Mouse (Mus musculus) right cerebral cortex, postnatal 25 days (tissue): ENCODE results near the gene Iqschfp.

ENCODE experiments used
- DNase-seq: peaks from one replicate; pipeline ENCODE4 v3.0.0; 2022

Gene Iqschfp

GRCm38 (mm10) chr3:68453719-68454455, 561.9 kb downstream of the Iqschfp start:
- DNase-seq = no peak

GRCm38 (mm10) chr3:68466643-68467042, 574.6 kb downstream of the Iqschfp start:
- peak; percentile 65 for DNase-seq

DNA sequence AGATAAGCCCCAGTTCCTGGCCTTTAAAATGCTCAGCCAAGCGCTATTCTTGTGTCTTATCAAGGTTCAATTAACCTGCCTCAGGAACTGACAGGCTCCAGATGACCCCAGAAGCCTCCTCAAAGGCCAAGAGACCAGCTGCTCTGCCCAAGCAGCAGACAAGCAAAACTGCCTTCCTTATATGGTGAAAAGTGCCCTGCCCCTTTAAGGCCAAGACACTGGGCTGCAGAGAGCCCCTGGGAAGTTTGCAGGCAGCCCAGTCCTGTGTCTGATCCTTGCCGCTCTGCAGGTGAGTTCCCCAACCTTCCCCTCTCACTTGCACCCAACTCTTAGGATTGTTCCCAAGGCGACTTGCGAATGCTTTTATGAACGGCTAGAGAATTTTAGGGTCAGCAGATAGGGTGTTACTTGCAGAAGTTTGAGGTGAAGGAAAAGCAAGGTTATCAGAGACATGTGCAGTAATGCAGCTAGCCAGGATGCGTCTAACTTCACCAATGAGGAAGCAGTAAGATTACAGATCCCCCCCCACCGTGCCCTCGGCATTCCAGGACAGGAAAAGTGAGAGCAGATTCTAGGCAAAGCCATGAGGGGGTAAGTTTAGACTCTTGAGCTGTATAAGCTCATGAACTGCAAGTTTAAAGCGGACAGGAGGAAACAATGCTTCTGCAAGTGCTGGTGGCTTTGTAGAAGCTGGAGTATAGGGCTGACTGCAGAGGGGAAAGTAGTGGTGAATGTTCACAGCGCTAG, 576.1 kb downstream of the Iqschfp start:
- no peak for DNase-seq

DNA sequence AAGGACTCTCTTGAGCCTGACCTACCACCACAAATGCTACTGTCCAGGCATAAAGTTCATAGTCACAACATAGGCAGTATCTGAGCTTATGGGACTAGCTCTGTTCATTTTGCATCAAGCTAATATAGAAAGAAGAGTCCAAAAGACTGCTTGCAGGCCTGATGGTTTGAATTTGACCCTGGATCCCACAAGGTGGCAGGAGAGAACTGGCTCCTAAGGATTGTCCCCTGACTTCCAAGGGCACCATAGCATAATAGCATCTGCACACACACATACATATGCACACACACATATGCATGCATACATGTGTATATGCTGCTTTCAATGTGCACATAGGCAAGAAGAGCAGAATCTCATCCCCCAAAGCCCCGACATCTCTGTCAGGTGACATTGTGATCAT, 577.6 kb downstream of the Iqschfp start:
- no peak for DNase-seq

GRCm38 (mm10) chr3:68470061-68470460, 578.0 kb downstream of the Iqschfp start:
- no peak for DNase-seq

DNA sequence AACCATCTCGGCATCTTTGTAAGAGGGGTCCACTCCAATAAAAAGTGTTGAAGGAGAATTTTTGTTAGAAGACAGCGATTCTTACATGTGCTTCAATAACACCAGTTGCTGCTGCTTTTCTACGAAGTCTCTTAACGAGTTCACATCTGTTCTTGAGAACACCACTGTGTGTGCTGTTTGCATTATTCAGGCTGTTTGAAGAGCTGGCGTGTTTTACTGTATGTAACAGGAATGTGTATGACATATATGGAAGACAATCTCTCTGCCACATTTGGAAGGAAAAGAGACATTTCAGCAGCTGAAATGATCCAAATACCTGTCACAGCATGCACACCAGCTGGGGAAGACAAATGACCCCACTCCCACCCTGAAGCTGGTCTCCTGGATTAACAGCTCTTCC, 578.6 kb downstream of the Iqschfp start:
- no peak for DNase-seq

DNA sequence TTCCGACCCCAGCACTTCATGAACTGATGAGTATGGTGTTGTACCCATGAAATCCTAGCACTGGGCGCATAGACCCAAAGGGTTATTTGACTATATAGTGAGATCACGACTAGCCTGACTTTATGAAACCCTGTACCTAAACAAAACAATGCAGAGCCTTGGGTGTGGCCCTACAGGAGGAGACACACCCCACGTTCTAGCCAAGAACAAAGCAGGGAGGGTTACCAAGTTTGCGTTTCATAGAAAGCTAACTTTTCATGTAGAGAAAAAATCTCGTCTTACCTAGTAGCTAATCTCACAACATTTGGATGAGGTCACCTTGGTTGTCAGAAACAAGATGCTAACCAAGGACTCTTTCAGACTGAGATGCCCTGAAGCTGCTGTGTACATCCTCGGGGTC, 584.3 kb downstream of the Iqschfp start:
- DNase-seq = no peak

- no peak for DNase-seq
Observed at GRCm38 (mm10) chr3:68477478-68477877, 585.4 kb downstream of the Iqschfp start.

GRCm38 (mm10) chr3:68479266-68479665, 587.2 kb downstream of the Iqschfp start:
- DNase-seq = peak; percentile 64

GRCm38 (mm10) chr3:68483517-68483916, 591.5 kb downstream of the Iqschfp start:
- no peak for DNase-seq

- DNase-seq = no peak
Observed at GRCm38 (mm10) chr3:68484021-68484420, 592.0 kb downstream of the Iqschfp start.

DNA sequence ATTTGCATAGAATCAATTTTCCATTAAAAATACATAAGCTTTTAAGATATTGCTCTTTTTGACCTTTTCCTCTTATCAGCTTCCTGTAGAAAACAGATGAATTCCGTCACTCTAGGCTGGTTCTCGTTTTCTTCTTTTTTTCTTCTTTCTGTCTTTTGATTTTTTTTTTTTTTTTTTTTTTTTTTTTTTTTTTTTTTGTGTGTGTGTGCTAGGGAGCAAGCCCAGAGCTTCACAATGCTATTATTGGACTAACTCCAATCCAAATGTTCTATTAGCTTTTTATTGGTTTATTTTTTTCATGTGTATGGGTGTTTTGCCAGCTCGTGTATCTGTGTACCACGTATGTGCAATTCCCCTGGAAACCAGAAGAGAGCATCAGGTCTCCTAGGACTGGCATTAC, 592.5 kb downstream of the Iqschfp start:
- no peak for DNase-seq

DNA sequence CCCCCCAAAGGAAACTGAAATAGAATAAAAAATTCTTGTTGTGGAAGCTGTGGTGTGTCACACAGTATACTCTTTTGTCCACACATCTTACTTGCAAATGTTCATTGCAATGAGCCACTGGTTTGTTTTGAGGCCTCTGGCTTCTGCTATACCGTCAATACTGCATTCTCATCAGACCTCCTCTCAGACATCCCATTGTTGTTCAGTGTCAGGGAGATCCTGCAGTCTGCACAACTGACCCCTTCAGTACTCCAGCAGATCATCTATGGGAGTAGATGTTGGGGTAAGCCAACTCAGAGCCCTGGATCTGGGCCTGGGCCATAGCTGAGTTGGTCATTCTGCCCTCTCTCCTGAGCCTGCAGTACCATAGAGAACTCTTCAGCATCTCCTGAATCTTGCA, 595.6 kb downstream of the Iqschfp start:
- no peak for DNase-seq

DNA sequence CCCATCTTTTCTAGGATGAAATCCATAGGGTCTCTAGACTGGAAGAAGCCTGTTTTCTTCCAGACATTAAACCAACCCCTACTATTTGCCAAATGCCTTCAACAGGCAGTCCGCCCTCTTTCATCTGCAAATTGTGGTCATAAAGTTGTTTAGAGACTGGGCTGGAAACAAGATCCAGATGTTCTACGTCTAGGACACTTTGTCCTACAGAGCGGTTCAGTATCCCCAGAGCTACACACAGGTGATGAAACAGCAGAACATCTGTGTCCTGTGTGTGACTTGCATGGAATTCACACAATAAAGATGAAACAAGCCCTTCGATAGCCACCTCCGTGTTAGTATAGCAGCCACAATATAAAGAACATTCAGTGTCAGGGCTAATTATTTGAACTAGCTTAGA, 596.3 kb downstream of the Iqschfp start:
- no peak for DNase-seq

GRCm38 (mm10) chr3:68491516-68491915, 599.5 kb downstream of the Iqschfp start:
- DNase-seq = no peak

DNA sequence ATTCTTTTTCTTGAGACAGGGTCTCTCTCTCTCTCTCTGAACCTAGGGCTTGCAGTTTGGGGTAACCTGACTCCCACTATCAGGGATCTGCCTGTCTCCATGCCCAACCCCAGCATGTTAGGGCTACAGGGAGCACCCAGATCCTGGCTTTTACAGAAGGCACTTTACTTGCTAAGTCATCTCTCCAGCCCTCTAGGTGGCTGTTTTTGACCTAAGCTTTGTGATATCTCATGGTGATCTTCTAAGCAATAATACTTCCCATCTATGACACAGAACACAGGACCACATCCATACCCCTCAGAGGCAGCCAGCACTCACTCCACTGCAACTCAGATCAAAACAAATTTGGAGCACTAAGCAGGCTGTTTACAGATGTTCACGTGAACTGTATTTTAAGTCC, 600.0 kb downstream of the Iqschfp start:
- DNase-seq = no peak

GRCm38 (mm10) chr3:68492513-68492912, 600.5 kb downstream of the Iqschfp start:
- DNase-seq = no peak

DNA sequence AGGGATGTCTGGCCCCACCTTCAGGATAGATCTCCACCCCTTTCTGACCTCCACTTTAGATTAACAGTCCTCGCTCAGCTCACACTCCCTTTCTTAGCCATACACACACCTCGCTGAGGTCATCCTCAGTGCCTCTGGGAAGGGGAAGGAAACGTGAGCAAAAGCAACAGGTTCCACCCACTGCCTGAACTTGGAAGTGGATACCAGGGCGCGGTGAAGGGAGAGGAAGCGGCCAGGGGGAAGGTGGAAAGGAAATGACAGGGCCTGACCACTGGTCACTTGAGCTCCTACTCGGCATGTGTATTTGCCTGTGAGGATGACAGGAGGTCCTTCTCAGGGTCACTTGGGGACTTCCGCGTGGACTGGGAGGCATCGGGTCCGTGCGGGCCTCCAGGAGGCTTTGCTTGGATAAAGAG, 601.1 kb downstream of the Iqschfp start:
- no peak for DNase-seq

DNA sequence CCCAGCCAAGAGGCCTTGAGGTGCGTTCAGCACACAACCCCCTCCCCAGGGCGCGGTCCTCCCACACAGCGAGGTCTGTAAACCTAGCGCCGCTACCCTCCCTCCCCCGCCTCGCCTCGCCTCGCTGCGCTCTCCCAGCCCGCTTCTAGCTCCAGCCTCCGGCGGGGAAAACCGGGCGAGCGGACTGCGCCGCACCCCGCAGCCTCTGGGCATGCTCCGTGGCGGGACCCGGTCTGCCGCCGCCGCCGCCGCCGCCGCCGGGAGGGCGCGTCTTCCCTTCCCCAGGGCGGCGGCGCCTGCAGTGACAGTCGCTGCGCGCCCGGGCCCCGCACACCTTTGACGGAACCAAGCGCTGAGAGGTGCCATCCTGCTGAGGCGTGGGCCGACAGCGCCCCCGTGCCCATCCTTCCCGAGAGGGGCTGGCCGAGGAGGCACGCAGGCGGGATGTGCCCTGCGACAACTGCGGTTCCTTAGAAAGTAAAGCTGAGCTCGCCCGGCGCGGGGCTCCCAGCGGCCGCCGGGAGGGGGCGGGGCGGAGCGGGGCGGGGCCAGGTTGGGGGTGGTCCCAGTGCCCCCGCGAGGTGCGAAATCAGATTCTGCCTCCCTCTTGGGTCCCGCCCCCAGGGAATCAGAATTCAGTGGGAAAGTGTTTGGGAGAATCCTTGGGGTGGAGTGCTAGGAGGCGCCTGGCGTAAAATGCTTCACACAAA, 601.7 kb downstream of the Iqschfp start:
- peak; percentile 80 for DNase-seq

DNA sequence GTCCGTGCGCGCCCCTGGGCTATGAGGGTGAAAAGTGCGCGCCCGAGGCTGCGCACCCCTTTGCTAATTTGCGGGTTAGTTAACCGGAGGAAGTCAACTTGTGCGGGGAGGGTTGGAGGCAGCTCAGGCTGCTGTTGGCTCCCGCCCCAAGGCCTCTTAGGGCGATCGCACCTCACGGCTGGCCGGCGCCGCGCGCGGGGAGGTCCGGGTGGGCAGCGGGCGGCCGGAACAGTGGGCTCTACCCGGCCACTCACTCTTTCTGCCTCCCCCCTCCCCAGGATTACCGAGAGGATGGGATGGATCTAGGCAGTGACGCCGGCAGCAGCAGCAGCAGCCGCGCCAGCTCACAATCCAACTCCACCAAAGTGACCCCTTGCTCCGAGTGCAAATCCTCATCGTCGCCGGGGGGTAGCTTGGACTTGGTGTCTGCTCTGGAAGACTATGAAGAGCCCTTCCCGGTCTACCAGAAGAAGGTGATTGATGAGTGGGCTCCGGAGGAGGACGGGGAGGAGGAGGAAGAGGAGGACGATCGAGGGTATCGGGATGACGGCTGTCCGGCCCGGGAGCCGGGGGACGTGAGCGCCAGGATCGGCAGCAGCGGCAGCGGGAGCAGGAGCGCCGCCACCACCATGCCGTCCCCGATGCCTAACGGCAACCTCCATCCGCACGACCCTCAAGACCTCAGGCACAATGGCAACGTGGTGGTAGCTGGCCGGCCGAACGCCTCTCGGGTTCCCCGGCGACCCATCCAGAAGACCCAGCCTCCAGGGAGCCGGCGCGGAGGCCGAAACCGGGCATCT, 602.5 kb downstream of the Iqschfp start:
- DNase-seq = peak; percentile 47

DNA sequence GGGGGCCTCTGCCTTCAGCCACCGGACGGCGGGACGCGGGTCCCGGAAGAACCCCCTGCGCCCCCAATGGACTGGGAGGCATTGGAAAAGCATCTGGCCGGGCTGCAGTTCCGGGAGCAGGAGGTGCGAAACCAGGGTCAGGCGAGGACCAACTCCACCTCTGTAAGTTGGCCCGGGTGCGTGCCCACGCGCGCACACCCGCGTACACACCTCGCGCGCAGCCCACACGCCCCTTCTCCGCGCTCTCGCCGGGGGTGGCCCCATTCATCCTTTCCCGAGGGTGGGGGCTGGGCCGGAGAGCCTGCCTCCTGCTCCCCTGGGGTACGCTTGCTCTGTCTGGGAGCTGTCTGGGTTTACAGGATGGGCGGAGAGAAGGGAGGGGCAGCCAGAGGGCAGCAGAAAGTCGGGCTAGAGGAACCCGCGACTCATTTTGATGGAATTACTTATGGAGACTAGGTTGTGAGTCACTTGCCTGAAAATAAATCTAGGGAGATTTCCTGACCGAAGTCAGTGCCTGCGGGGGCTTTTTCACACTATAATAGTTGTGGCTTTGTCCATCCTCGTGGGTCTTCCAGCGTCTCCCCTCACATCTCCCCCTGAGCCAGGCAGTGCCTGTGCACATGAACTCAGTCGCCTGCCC, 603.2 kb downstream of the Iqschfp start:
- DNase-seq = peak; percentile 62

DNA sequence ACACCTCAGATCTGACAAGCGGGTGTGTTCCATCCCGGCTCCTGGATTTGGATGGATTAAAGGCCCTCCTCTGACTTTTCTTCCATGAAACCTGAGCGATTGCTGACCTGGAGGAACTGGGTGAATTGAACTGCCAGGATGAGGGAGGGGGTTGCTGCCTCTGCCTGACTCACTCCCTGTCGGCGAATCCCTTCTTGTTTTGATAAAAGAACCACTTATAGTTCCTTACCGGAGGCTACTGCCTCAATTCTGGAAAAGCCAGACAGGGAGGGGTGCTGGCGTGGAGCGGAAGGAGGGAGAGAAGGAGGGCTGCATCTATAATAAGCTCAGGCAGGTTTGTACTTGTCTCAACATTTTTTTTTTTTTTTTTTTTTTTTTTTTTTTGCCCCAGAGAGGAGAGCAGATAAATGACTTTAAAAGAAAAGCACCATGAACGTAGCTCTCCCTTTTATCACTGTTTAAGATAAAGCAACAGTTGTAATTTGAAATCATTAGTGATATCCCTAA, 603.8 kb downstream of the Iqschfp start:
- DNase-seq = peak; percentile 35
